Mouse (Mus musculus) liver, adult 10 weeks (tissue): Measurements from ENCODE around the gene 4933416C03Rik. TPM values are rescaled to one million over a fixed set of nuclear protein-coding genes. Genes with fewer than 3 reads are reported as not detected.

Source experiments
- polyA plus RNA-seq: library from polyadenylated mRNA; stranded (reverse); fragments of 350-450 nt; fragmentation: Illumina TruSeq; extraction: RNeasy Lipid Tissue Mini Kit (QIAGEN cat#74804); gene quantifications from one replicate; pipeline ENCODE4 v1.2.3, GENCODE M21; 2014; ENCODE audit warnings: low read depth, low replicate concordance

The 4933416C03Rik gene
- polyA plus RNA-seq, result not detected

GRCm38 (mm10) chr10:116113867-116114474 is at the start of gene 4933416C03Rik:
Gene 4933416C03Rik, minus strand, starts transcription at chr10:116113917.

Other genes with a start within 250 kb of the 4933416C03Rik start
- not detected for gene Ptprr, start 95.7 kb downstream of the 4933416C03Rik start, polyA plus RNA-seq
- gene Ptprb, start 161.6 kb upstream of the 4933416C03Rik start, polyA plus RNA-seq, result 17.3 TPM